Mouse (Mus musculus): Measurements from ENCODE around the gene Cpped1.
A peak's percentile ranks its signal among the peaks of the same experiment; 100 is the strongest.

Gene Cpped1

GRCm38 (mm10) chr16:11843441-11843840 is 65.8 kb downstream of the Cpped1 start:
- no peak for DNase-seq (ENCODE audit: low read depth, low spot score)

GRCm38 (mm10) chr16:11833474-11833873 is 75.8 kb downstream of the Cpped1 start:
- DNase-seq (ENCODE audit: low read depth, low spot score), result no peak

- no peak for DNase-seq (ENCODE audit: low read depth, low spot score)
Observed at GRCm38 (mm10) chr16:11828816-11829215, 80.4 kb downstream of the Cpped1 start.

- no peak for DNase-seq (ENCODE audit: low read depth, low spot score)
Observed at GRCm38 (mm10) chr16:11824833-11825232, 84.4 kb downstream of the Cpped1 start.

GRCm38 (mm10) chr16:11824385-11824784 is 84.9 kb downstream of the Cpped1 start:
- no peak for DNase-seq (ENCODE audit: low read depth, low spot score)

GRCm38 (mm10) chr16:11820791-11821190 is 88.5 kb downstream of the Cpped1 start:
- DNase-seq (ENCODE audit: low read depth, low spot score), result no peak

GRCm38 (mm10) chr16:11814935-11815650 is 94.2 kb downstream of the Cpped1 start:
- no peak for DNase-seq (ENCODE audit: low read depth, low spot score)

GRCm38 (mm10) chr16:11812119-11812518 is 97.1 kb downstream of the Cpped1 start:
- DNase-seq (ENCODE audit: low read depth, low spot score), result peak; percentile 29

GRCm38 (mm10) chr16:11809615-11810014 is 99.6 kb downstream of the Cpped1 start:
- DNase-seq (ENCODE audit: low read depth, low spot score), result peak; percentile 14

- no peak for DNase-seq (ENCODE audit: low read depth, low spot score)
Observed at GRCm38 (mm10) chr16:11801960-11802539, 107.2 kb downstream of the Cpped1 start.

GRCm38 (mm10) chr16:11795758-11796460 is 113.3 kb downstream of the Cpped1 start:
- no peak for DNase-seq (ENCODE audit: low read depth, low spot score)

- no peak for DNase-seq (ENCODE audit: low read depth, low spot score)
Observed at GRCm38 (mm10) chr16:11794628-11795027, 114.6 kb downstream of the Cpped1 start.

GRCm38 (mm10) chr16:11793391-11793790 is 115.9 kb downstream of the Cpped1 start:
- DNase-seq (ENCODE audit: low read depth, low spot score), result no peak

- no peak for DNase-seq (ENCODE audit: low read depth, low spot score)
Observed at GRCm38 (mm10) chr16:11790476-11790875, 118.8 kb downstream of the Cpped1 start.

GRCm38 (mm10) chr16:11785806-11786205 is 123.4 kb downstream of the Cpped1 start:
- DNase-seq (ENCODE audit: low read depth, low spot score), result no peak

- DNase-seq (ENCODE audit: low read depth, low spot score), result peak; percentile 60
Observed at GRCm38 (mm10) chr16:11784354-11784753, 124.9 kb downstream of the Cpped1 start.

- DNase-seq (ENCODE audit: low read depth, low spot score), result peak; percentile 41
Observed at GRCm38 (mm10) chr16:11783337-11783736, 125.9 kb downstream of the Cpped1 start.

GRCm38 (mm10) chr16:11782082-11782481 is 127.2 kb downstream of the Cpped1 start:
- DNase-seq (ENCODE audit: low read depth, low spot score), result no peak

- no peak for DNase-seq (ENCODE audit: low read depth, low spot score)
Observed at GRCm38 (mm10) chr16:11778715-11779460, 130.4 kb downstream of the Cpped1 start.

- DNase-seq (ENCODE audit: low read depth, low spot score), result no peak
Observed at GRCm38 (mm10) chr16:11778191-11778590, 131.1 kb downstream of the Cpped1 start.

GRCm38 (mm10) chr16:11776528-11776927 is 132.7 kb downstream of the Cpped1 start:
- DNase-seq (ENCODE audit: low read depth, low spot score), result no peak

GRCm38 (mm10) chr16:11774321-11774720 is 134.9 kb downstream of the Cpped1 start:
- DNase-seq (ENCODE audit: low read depth, low spot score), result no peak
